Mouse (Mus musculus) lung, postnatal 10 days (tissue): Measurements from ENCODE around the gene Xaf1.

ENCODE experiments used
- DNase-seq: peaks from one replicate; pipeline ENCODE4 v3.0.0; 2021

Gene Xaf1

GRCm38 (mm10) chr11:72362347-72362741 lies 60.9 kb downstream of the Xaf1 start, which contains the start of gene Tekt1:
Gene Tekt1 (minus strand): TSS chr11:72362442.
- DNase-seq: no peak
